24 mouse cellular contexts compared by ENCODE assay signal in the genomic region with DNA sequence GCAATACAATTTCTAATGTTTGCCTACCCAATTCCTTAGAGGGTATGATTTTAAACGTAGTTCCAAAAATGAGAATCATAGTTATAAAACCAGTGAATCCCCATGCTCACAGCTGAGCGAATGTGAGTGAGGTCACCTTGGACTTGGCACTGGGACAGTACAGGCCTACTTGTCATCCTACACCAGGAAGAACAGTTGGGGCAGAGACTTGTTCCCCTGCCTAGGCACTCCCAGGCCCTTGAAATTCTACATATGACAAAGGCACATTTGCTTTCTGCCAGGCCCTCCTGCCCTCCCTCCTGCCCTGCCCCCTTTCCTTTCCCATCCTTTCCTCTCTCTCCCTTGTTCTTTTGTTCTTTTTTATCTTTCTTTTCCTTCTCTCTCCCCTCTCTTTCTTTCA. TPM values are rescaled to one million over a fixed set of nuclear protein-coding genes. Genes with fewer than 3 reads are reported as not detected.
DNase-seq lines count a peak whose midpoint lies in the region; ATAC-seq lines count a peak whose summit lies in the region.
"Had no signal": no experiment of that assay in that cellular context is flagged by ENCODE, and none has a peak within 500 bp of the region (broad histone marks: within the 10 kb centered on the region; RNA-seq: fewer than 3 reads in every experiment).

No protein-coding gene starts in this region.

- no peaks in the 10 kb centered on the region for H3K9me3 ChIP-seq in heart, embryonic 15.5 days (replicated peaks)
- H3K9me3 ChIP-seq in lung, embryonic 15.5 days, result no peaks in the 10 kb centered on the region
- no peaks in the 10 kb centered on the region for H3K9me3 ChIP-seq in embryonic facial prominence, embryonic 10.5 days
- H3K9me3 ChIP-seq: embryonic facial prominence, embryonic 12.5 days; intestine, embryonic 15.5 days; limb, embryonic 12.5 days; megakaryocyte, embryonic 14.5 days; midbrain, embryonic 15.5 days; neural tube, embryonic 12.5 days had no signal

- no peaks in the 10 kb centered on the region for H3K36me3 ChIP-seq in heart, embryonic 15.5 days
- no peaks in the 10 kb centered on the region for H3K36me3 ChIP-seq in lung, embryonic 15.5 days
- H3K36me3 ChIP-seq in embryonic facial prominence, embryonic 10.5 days (replicated peaks), result no peaks in the 10 kb centered on the region
- H3K36me3 ChIP-seq: embryonic facial prominence, embryonic 12.5 days; intestine, embryonic 15.5 days; limb, embryonic 12.5 days; midbrain, embryonic 15.5 days; neural tube, embryonic 12.5 days had no signal

- no peak overlapping the region for H3K9ac ChIP-seq in heart, embryonic 15.5 days
- no peak overlapping the region for H3K9ac ChIP-seq in lung, embryonic 15.5 days
- H3K9ac ChIP-seq: embryonic facial prominence, embryonic 12.5 days; forebrain, postnatal 0 days; intestine, embryonic 15.5 days; limb, embryonic 12.5 days; liver, postnatal 0 days; midbrain, embryonic 15.5 days; neural tube, embryonic 12.5 days had no signal

- H3K27ac ChIP-seq in heart, embryonic 15.5 days, result peak overlapping the region; percentile 6; the same call in 1 of the 2 replicates
- 0 out of 2 replicates have a peak overlapping the region, but pooled peaks have one; percentile 27 for H3K27ac ChIP-seq in lung, embryonic 15.5 days
- peak overlapping the region; percentile 40 for H3K27ac ChIP-seq in embryonic facial prominence, embryonic 10.5 days (replicated peaks)
- H3K27ac ChIP-seq: embryonic facial prominence, embryonic 12.5 days; intestine, embryonic 15.5 days; limb, embryonic 12.5 days; midbrain, embryonic 15.5 days; neural tube, embryonic 12.5 days; stomach, postnatal 0 days had no signal

- no peak overlapping the region for H3K4me2 ChIP-seq in heart, embryonic 15.5 days
- no peak overlapping the region for H3K4me2 ChIP-seq in lung, embryonic 15.5 days
- H3K4me2 ChIP-seq: embryonic facial prominence, embryonic 12.5 days; intestine, embryonic 15.5 days; limb, embryonic 12.5 days; liver, embryonic 11.5 days; midbrain, embryonic 15.5 days; neural tube, embryonic 12.5 days had no signal

- peak; percentile 69 for ATAC-seq in heart, embryonic 15.5 days (replicated peaks; ENCODE audit: insufficient number of reproducible peaks, insufficient read depth, low FRiP score, low read depth)
- ATAC-seq in lung, embryonic 15.5 days (ENCODE audit: borderline replicate concordance, extremely low read depth, low FRiP score, low TSS enrichment), result peak; percentile 71
- ATAC-seq: forebrain, postnatal 0 days; hindbrain, embryonic 16.5 days; intestine, embryonic 15.5 days; midbrain, embryonic 15.5 days had no signal

- intact Hi-C loops in heart, postnatal 36 days (cut with DNase I), result loop anchor here (2.0 kb wide), 1 partner anchor 16 kb away; no protein-coding TSS in a partner anchor
- intact Hi-C loops in gastrocnemius, postnatal 36 days (cut with DNase I), result no loop called here

- H3K4me1 ChIP-seq in heart, embryonic 15.5 days (replicated peaks), result peaks cover 24% of the 10 kb centered on the region
- peaks cover 22% of the 10 kb centered on the region for H3K4me1 ChIP-seq in lung, embryonic 15.5 days
- peaks cover 24% of the 10 kb centered on the region for H3K4me1 ChIP-seq in embryonic facial prominence, embryonic 10.5 days
- H3K4me1 ChIP-seq: intestine, embryonic 15.5 days had no signal

- H3K27me3 ChIP-seq in heart, embryonic 15.5 days, result no peaks in the 10 kb centered on the region
- H3K27me3 ChIP-seq in lung, embryonic 15.5 days, result no peaks in the 10 kb centered on the region
- no peaks in the 10 kb centered on the region; the same call in 1 of the 2 replicates for H3K27me3 ChIP-seq in embryonic facial prominence, embryonic 10.5 days (replicated peaks; ENCODE audit: low read depth, poor library complexity, severe bottlenecking)
- H3K27me3 ChIP-seq: embryonic facial prominence, embryonic 12.5 days; intestine, embryonic 15.5 days; limb, embryonic 12.5 days; midbrain, embryonic 15.5 days; neural tube, embryonic 12.5 days had no signal

- no peak overlapping the region for H3K4me3 ChIP-seq in heart, embryonic 15.5 days
- no peak overlapping the region for H3K4me3 ChIP-seq in lung, embryonic 15.5 days
- H3K4me3 ChIP-seq in embryonic facial prominence, embryonic 10.5 days, result no peak overlapping the region
- H3K4me3 ChIP-seq: embryonic facial prominence, embryonic 12.5 days; intestine, embryonic 15.5 days; limb, embryonic 12.5 days; megakaryocyte, embryonic 14.5 days; midbrain, embryonic 15.5 days; neural tube, embryonic 12.5 days had no signal

- 66% methylated on average over 2 of the region's 2 CpGs for WGBS in heart, embryonic 15.5 days
- WGBS in lung, embryonic 15.5 days, result 69% methylated on average over 2 of the region's 2 CpGs
- 96% methylated on average over 2 of the region's 2 CpGs for WGBS in embryonic facial prominence, embryonic 10.5 days

- DNase-seq in heart, postnatal 36 days, result no peak
- DNase-seq in lung, postnatal 4 days, result no peak
- DNase-seq in embryonic facial prominence, embryonic 10.5 days (ENCODE audit: low spot score), result no peak
- DNase-seq in lung, postnatal 25 days (ENCODE audit: low spot score), result peak; percentile 66
- no peak for DNase-seq in gastrocnemius, postnatal 36 days
- DNase-seq: adrenal gland, postnatal 25 days; cerebellum, postnatal 10 days; forebrain, postnatal 0 days; gastrocnemius, postnatal 14 days; kidney, adult 9 months; kidney, postnatal 14 days; liver, postnatal 0 days; right cerebral cortex, postnatal 14 days had no signal

RNA-seq across cellular contexts. Expression of gene Usp6nl, which starts 50.0 kb away (rescaled TPM):
- polyA plus RNA-seq in heart, embryonic 15.5 days (2015; fragmentation: Nextera tagmentation; extraction: Ambion mirVana), result 4.6 and 6.6 TPM in 2 replicates
- 1 to 10 TPM; 5.5 to 6.5 TPM for total RNA-seq in heart, postnatal 36 days (2021)
- 12.4 and 13.0 TPM in 2 replicates for polyA plus RNA-seq in lung, embryonic 15.5 days (2015; fragmentation: Nextera tagmentation; extraction: Ambion mirVana)
- 9.4 and 11.6 TPM in 2 replicates for polyA plus RNA-seq in embryonic facial prominence, embryonic 10.5 days (2016; fragmentation: Nextera tagmentation; extraction: Ambion mirVana)
- total RNA-seq in gastrocnemius, postnatal 36 days (2021), result 1 to 10 TPM; 3.5 to 3.6 TPM

RNA-seq across cellular contexts. Expression of gene Echdc3, which starts 59.7 kb away (rescaled TPM):
- polyA plus RNA-seq in heart, embryonic 15.5 days (2015; fragmentation: Nextera tagmentation; extraction: Ambion mirVana), result 9.2 TPM in 2 replicates
- 10 to 100 TPM; 23.5 to 26.2 TPM for total RNA-seq in heart, postnatal 36 days (2021)
- polyA plus RNA-seq in lung, embryonic 15.5 days (2015; fragmentation: Nextera tagmentation; extraction: Ambion mirVana), result 9.6 and 9.7 TPM in 2 replicates
- 2.5 and 3.1 TPM in 2 replicates for polyA plus RNA-seq in embryonic facial prominence, embryonic 10.5 days (2016; fragmentation: Nextera tagmentation; extraction: Ambion mirVana)
- total RNA-seq in gastrocnemius, postnatal 36 days (2021), result 1 to 10 TPM; 7.3 to 7.6 TPM
